Mouse (Mus musculus): Measurements from ENCODE around the gene Taf5. TPM values are rescaled to one million over a fixed set of nuclear protein-coding genes. Genes with fewer than 3 reads are reported as not detected.
A peak's percentile ranks its signal among the peaks of the same experiment; 100 is the strongest.

Gene Taf5
- polyA plus RNA-seq, 1 experiment from 2014 or later: 5.9 TPM

DNA sequence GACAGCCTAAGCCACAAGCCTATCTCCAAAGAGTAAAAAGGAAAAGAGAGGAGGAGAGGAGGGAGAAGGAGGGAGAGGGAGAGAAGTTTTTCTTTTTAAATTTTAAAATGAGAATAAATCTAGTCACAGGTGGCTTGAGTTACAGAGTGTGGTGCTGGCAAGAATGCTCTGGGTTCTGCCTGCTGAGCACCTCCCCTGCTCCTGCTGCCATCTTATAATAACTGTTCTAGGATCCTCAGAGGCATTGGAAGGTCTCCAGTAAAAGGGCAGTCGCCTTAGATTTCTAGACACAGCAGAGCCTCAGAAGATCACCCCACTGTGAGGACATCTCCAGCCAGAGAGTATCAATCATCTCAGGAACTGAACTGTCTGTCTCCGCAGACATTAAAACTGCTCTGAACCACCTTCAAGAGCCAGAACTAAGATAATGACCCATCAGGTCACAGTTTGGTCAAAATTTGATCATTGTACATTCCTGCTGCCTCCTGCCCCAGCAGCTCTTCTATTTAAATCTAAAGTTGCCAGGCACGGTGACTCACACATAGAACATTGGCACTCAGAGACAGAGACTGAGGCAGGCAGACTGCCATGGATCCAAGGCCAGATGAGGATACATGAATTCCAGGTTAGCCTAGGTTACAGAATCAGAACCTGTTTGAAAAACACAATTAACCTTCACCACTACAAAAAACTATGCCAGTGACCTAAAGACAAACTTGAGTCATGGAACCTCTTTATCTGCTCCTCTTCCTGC, 26.6 kb upstream of the Taf5 start:
- Histone ChIP-seq H3K27ac (replicated peaks) (no peak overlapping the region), H3K9ac (no peak overlapping the region), H3K27me3 (no peaks in the 10 kb centered on the region), H3K4me3 (no peak overlapping the region), H3K36me3 (peaks cover 48% of the 10 kb centered on the region), H3K4me1 (replicated peaks) (no peaks in the 10 kb centered on the region), H3K9me3 (no peaks in the 10 kb centered on the region), H3K4me2 (no peak overlapping the region)
- WGBS: 96% methylated on average over 3 of the region's 3 CpGs
- no peak for ATAC-seq (ENCODE audit: low FRiP score, low read depth)

DNA sequence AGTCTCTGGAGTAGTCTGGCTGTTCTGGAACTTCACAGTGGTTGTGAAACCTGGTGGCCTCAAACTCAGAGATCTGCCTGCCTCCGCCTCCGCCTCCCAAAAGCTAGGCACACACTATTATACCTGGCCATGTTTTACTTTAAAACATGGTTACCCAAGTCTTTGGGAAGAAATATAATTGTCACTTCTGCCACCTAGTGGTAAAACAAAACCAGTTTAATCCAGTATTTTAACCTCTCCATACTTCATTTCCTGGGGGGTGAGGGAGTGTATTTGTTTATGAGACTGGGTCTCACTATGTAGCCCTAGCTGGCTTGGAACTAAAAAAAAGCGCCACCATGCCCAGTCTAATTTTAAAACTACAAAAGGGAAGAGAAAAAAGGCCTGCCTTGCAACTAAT, 23.9 kb upstream of the Taf5 start:
- Histone ChIP-seq H3K4me1 (replicated peaks) (no peaks in the 10 kb centered on the region), H3K9me3 (no peaks in the 10 kb centered on the region), H3K4me3 (no peak overlapping the region), H3K4me2 (no peak overlapping the region), H3K27me3 (no peaks in the 10 kb centered on the region), H3K36me3 (peaks cover 45% of the 10 kb centered on the region), H3K9ac (no peak overlapping the region), H3K27ac (replicated peaks) (no peak overlapping the region)
- WGBS: 91% methylated on average over 3 of the region's 3 CpGs
- no peak for ATAC-seq (ENCODE audit: low FRiP score, low read depth)

DNA sequence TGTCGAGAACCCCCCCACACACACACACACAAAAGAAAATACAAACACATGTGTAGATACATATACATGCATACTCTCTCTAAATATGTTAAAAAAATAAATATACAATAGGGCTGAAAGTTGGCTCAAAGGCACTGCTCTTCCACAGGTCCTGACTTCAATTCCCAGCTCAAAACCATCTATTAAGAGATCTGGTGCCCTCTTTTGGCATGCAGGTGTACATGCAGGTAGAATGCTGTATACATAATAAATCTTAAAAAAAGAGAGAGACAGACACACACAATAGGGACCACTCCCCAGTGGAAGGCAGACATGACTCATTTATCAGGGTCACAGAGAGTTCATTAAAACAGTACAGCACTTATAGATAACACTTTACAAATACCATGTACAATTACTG, 21.2 kb upstream of the Taf5 start:
- Histone ChIP-seq H3K4me2 (no peak overlapping the region), H3K4me3 (no peak overlapping the region), H3K9ac (no peak overlapping the region), H3K36me3 (peaks cover 28% of the 10 kb centered on the region), H3K9me3 (no peaks in the 10 kb centered on the region), H3K27ac (replicated peaks) (no peak overlapping the region), H3K4me1 (replicated peaks) (peaks cover 18% of the 10 kb centered on the region), H3K27me3 (no peaks in the 10 kb centered on the region)
- 96% methylated on average over 1 of the region's 1 CpGs for WGBS
- no peak for ATAC-seq (ENCODE audit: low FRiP score, low read depth)

DNA sequence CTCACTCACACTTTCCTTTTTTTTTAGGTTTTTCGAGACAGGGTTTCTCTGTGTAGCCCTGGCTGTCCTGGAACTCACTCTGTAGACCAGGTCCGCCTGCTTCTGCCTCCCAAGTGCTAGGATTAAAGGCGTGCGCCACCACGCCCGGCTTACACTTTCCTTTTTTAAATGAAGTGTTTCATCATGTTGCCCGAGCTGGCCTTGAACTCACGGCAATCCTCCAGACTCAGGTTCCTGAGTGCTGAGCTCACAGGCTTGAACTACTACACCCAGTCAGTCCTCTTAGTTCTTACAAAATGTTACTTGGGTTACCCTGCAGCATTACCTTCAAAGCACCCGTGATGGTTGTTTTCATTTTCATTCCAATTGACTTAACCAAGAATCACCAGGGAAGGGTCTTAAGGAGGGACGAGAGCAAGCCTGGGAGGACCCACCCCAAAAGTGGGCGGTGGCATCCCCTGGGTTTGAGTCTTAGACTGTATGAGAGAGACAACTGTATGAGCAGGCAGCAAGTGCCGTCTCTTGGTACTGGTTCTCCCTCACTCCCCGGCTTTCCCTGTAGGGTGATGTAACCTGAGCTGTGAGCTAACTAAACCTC, 20.2 kb upstream of the Taf5 start:
- 91% methylated on average over 13 of the region's 13 CpGs for WGBS
- ATAC-seq (ENCODE audit: low FRiP score, low read depth): no peak

DNA sequence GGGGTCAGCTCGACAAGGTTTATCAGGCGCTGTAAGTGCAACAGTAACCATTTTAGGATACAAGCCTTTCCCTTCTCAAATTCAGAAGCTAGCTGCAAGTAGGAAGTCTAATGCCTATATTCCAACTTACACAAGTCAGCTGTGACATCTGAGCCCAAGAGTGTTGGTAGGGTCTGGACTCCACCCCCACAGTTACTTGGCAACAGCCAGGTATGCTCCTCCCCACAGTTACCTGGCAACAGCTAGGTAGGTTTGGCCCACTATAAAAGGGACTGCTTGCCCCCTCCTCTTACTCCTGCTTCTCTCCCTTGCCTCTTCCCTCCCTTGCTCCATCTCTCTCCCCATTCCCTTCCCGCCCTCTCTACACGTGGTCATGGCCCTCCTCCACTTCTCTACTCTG, 18.5 kb upstream of the Taf5 start:
- H3K9ac ChIP-seq: 0 out of 2 replicates have a peak overlapping the region, but pooled peaks have one; percentile 93
- H3K36me3 ChIP-seq: peaks cover 21% of the 10 kb centered on the region
- no peaks in the 10 kb centered on the region for H3K27me3 ChIP-seq
- no peak for ATAC-seq (ENCODE audit: low FRiP score, low read depth)
- peak overlapping the region; percentile 74 for H3K4me2 ChIP-seq
- no peak overlapping the region for H3K27ac ChIP-seq (replicated peaks)
- WGBS: 60% methylated on average over 4 of the region's 4 CpGs
- peaks cover 18% of the 10 kb centered on the region for H3K4me1 ChIP-seq (replicated peaks)
- H3K4me3 ChIP-seq: peak overlapping the region; percentile 90; the same call in 1 of the 2 replicates
- H3K9me3 ChIP-seq: no peaks in the 10 kb centered on the region

More for the DNA sequence above, 20.2 kb upstream of the Taf5 start:
- Histone ChIP-seq H3K4me2 (no peak overlapping the region), H3K27me3 (no peaks in the 10 kb centered on the region), H3K4me1 (replicated peaks) (peaks cover 18% of the 10 kb centered on the region), H3K9me3 (no peaks in the 10 kb centered on the region), H3K9ac (no peak overlapping the region), H3K27ac (replicated peaks) (no peak overlapping the region), H3K4me3 (no peak overlapping the region), H3K36me3 (peaks cover 24% of the 10 kb centered on the region)

DNA sequence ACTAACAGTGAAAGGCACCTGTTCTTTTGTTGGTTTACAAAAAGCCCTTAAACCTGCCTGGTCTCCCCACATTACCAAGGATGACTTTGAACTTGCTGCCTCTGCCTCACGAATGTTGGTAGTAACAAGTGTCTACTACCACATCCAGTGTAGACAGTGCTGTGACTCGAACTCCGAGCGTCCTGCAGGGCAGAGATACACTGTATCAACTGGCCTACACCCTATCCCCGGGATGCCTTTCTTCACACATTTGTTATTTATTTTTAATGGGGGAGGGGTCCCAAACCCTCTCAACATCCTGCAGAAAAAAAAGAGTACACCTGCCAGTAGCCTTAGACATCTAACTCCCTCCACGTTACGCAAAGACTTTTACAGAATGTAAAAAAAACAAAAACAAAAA, 17.7 kb upstream of the Taf5 start:
- 6% methylated on average over 7 of the region's 7 CpGs for WGBS
- H3K36me3 ChIP-seq: peaks cover 21% of the 10 kb centered on the region
- no peaks in the 10 kb centered on the region for H3K27me3 ChIP-seq
- H3K4me2 ChIP-seq: peak overlapping the region; percentile 74
- peak overlapping the region; percentile 97 for H3K27ac ChIP-seq (replicated peaks)
- peak overlapping the region; percentile 93 for H3K9ac ChIP-seq
- peak overlapping the region; percentile 90 for H3K4me3 ChIP-seq
- peaks cover 18% of the 10 kb centered on the region for H3K4me1 ChIP-seq (replicated peaks)
- ATAC-seq (ENCODE audit: low FRiP score, low read depth): 0 out of 2 replicates have a peak, but pooled peaks have one; percentile 47
- H3K9me3 ChIP-seq: no peaks in the 10 kb centered on the region

DNA sequence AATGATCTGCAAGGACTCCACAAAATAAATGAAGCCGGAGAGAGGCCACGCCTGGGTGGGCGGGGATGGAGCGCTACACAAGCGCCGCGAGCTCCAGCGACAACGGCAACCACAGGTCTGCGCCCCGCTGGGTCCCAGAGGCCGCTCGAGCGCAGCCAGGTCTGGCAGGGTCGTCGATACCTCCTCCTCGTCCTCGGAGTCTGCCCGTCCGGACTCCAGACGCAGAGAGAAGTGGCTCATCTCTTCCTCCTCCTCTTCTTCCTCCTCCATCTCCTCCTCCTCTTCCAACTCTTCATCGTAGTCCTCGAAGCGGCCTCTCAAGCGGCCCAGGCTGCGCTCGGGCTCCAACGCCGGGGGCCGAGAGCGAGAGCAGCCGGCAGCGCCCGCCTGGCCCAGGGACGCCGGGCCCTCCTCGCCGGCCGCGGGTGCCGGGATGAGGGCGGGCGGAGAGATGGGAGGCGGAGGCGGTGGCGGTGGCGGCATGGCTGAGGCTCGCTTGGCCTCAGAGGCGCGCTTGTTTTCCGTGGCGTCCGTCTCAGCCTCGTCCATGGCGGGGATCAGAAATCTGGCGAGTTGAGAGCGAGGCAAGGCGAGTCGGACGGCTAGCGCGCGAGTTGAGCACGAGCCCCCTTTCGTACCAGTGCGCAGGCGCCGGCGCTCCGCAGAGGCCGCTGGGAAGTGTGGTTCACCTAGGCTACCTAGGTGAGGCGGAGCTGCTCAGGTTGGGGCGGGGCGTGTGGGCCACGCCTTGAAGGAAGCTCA, 17.1 kb upstream of the Taf5 start, which contains the start of gene Pcgf6:
Gene Pcgf6, minus strand, starts transcription at position 636 of the 762 bp plus-strand sequence.
- H3K4me2 ChIP-seq: peak within 1 kb of the TSS; percentile 74
- peak within 1 kb of the TSS; percentile 93 for H3K9ac ChIP-seq
- H3K9me3 ChIP-seq: no peaks in the 10 kb centered on the region
- H3K27ac ChIP-seq (replicated peaks): peak within 1 kb of the TSS; percentile 97
- under 1% methylated on average over 75 of the region's 75 CpGs for WGBS
- ATAC-seq (ENCODE audit: low FRiP score, low read depth): peak; percentile 92
- H3K27me3 ChIP-seq: no peaks in the 10 kb centered on the region; the same call in 1 of the 2 replicates
- peak within 1 kb of the TSS; percentile 90 for H3K4me3 ChIP-seq
- H3K36me3 ChIP-seq: peaks cover 17% of the 10 kb centered on the region
- peaks cover 18% of the 10 kb centered on the region for H3K4me1 ChIP-seq (replicated peaks)

DNA sequence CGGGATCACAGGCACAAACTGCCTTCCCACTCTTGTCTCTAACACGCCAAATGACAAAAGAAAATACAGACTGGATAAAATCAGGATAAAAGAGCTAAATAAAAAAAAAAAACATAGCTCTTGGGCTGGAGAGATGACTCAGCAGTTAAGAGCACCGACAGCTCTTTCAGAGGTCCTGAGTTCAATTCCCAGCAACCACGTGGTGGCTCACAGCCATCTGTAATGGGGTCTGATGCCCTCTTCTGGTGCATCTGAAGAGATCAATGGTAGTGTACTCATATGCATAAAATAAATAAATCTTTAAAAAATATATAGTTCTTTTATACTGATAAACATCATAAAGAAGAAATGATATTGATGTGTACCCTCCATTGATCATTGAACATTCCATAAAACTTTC, 14.6 kb upstream of the Taf5 start:
- Histone ChIP-seq H3K36me3 (no peaks in the 10 kb centered on the region), H3K27me3 (no peaks in the 10 kb centered on the region; the same call in 1 of the 2 replicates), H3K4me1 (replicated peaks) (peaks cover 18% of the 10 kb centered on the region), H3K9ac (no peak overlapping the region), H3K27ac (replicated peaks) (no peak overlapping the region), H3K9me3 (no peaks in the 10 kb centered on the region), H3K4me2 (no peak overlapping the region), H3K4me3 (no peak overlapping the region)
- 81% methylated on average over 4 of the region's 4 CpGs for WGBS
- ATAC-seq (ENCODE audit: low FRiP score, low read depth): no peak

DNA sequence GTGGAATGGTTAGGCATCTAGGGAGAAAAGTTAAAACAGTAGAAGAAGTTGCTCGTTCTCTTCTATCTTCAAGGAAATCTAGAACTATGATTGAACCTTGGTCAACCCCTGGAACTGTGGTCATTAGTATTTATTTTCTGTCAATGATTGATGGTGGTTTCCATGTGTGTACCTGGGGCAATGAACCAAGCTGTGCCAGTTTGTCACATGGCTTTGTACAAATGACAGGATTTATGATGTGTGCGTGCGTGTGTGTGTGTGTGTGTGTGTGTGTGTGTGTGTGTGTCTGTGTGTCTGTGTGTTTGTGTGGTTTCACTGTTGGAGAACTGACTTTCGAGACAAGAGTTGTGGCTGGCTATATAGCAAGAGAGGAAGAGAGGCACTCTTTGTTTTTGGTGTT, 14.1 kb upstream of the Taf5 start:
- Histone ChIP-seq H3K9me3 (no peaks in the 10 kb centered on the region), H3K36me3 (no peaks in the 10 kb centered on the region), H3K4me3 (no peak overlapping the region), H3K4me2 (no peak overlapping the region), H3K4me1 (replicated peaks) (peaks cover 18% of the 10 kb centered on the region), H3K9ac (no peak overlapping the region), H3K27ac (replicated peaks) (no peak overlapping the region), H3K27me3 (no peaks in the 10 kb centered on the region; the same call in 1 of the 2 replicates)
- ATAC-seq (ENCODE audit: low FRiP score, low read depth): no peak
- WGBS: 91% methylated on average over 4 of the region's 4 CpGs

DNA sequence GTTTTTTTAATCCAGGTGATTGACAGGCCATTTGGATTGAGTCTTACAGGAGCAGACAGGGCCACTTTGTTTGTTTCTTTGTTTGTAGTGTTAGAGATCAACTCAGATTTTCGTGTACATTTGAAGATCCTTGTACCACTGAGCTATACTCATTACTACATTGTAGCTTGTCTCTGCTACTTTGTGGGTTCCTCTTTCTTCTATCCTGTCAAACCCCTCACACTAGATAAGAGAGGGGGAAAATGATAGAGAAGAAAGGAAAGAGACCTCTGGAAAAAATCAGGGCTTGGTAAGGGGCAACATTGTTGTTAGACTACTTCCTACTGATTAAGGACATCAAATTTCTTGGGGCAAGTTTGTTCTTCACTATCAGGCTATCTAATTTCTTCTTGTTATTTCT, 9.9 kb upstream of the Taf5 start:
- Histone ChIP-seq H3K36me3 (no peaks in the 10 kb centered on the region), H3K4me2 (no peak overlapping the region), H3K27me3 (no peaks in the 10 kb centered on the region; the same call in 1 of the 2 replicates), H3K9ac (no peak overlapping the region), H3K4me3 (no peak overlapping the region), H3K9me3 (no peaks in the 10 kb centered on the region), H3K4me1 (replicated peaks) (no peaks in the 10 kb centered on the region), H3K27ac (replicated peaks) (no peak overlapping the region)
- ATAC-seq (ENCODE audit: low FRiP score, low read depth): no peak
- whole genome bisulfite sequencing: 70% methylated on average over 1 of the region's 1 CpGs

DNA sequence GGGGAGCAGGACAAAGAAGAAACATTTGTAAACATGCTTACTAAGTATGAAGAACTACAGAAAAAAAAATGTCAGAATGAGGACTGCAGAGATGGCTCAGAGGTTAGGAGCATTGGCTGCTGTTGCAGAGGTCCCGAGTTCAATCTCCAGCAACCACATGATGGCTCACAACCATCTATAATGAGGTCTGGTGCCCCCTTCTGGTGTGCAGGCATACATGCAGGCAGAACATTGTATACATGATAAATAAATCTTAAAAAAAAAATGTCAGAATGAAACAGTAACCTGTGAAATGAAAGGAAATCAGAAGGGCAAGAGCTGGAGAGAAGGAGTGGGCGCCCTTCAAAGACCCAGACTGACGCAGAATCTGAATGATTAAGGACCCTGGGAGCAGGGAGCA, 1.7 kb upstream of the Taf5 start:
- ATAC-seq (ENCODE audit: low FRiP score, low read depth): no peak
- no peaks in the 10 kb centered on the region for H3K27me3 ChIP-seq
- H3K9ac ChIP-seq: no peak overlapping the region
- no peaks in the 10 kb centered on the region for H3K9me3 ChIP-seq
- 93% methylated on average over 3 of the region's 3 CpGs for WGBS
- no peaks in the 10 kb centered on the region for H3K36me3 ChIP-seq
- H3K4me2 ChIP-seq: no peak overlapping the region
- H3K4me3 ChIP-seq: no peak overlapping the region
- peaks cover 16% of the 10 kb centered on the region for H3K4me1 ChIP-seq (replicated peaks)
- H3K27ac ChIP-seq (replicated peaks): no peak overlapping the region
